Mouse (Mus musculus) kidney, postnatal 14 days (tissue): ENCODE data around the gene Sox2.

Source experiments
- DNase-seq: peaks from one replicate; pipeline ENCODE4 v3.0.0; 2022; ENCODE audit warnings: mixed read lengths

The Sox2 gene

DNA sequence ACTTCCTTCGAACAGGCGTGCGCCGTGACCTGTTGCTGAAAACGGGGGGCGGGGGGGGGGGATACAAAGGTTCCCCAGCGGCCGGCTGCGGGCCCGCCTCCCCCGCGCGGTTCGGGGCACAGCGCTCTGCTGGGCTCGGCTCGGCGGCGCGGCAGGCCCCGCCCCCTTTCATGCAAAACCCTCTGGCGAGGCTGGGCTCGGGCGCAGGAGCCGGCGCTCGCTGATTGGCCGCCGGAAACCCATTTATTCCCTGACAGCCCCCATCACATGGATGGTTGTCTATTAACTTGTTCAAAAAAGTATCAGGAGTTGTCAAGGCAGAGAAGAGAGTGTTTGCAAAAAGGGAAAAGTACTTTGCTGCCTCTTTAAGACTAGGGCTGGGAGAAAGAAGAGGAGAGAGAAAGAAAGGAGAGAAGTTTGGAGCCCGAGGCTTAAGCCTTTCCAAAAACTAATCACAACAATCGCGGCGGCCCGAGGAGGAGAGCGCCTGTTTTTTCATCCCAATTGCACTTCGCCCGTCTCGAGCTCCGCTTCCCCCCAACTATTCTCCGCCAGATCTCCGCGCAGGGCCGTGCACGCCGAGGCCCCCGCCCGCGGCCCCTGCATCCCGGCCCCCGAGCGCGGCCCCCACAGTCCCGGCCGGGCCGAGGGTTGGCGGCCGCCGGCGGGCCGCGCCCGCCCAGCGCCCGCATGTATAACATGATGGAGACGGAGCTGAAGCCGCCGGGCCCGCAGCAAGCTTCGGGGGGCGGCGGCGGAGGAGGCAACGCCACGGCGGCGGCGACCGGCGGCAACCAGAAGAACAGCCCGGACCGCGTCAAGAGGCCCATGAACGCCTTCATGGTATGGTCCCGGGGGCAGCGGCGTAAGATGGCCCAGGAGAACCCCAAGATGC, at the start of gene Sox2:
Sox2 (plus strand) TSS at position 680 of the 895 bp plus-strand sequence.
- DNase-seq = peak; percentile 81

DNA sequence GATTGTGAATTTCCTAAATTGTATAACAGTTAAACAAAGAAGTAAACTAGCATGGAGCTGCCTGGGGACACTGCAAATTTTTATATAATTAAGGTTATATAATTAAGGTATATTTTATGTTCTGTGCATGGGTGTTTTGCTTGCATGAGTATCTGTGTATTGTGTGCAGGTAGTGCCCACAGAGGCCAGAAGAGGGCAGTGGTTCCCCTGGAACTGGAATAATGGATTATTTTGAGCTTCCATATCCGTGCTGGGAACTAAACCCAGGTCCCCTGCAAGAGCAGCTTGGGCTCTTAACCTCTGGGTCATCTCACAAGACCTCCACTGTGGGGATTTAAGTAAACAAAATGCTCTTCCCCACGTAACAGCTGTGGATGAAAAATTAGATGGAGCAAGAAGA, 49.1 kb upstream of the Sox2 start:
- DNase-seq = no peak

- DNase-seq = no peak
Measured at GRCm38 (mm10) chr3:34614107-34614506, 36.1 kb upstream of the Sox2 start.

DNA sequence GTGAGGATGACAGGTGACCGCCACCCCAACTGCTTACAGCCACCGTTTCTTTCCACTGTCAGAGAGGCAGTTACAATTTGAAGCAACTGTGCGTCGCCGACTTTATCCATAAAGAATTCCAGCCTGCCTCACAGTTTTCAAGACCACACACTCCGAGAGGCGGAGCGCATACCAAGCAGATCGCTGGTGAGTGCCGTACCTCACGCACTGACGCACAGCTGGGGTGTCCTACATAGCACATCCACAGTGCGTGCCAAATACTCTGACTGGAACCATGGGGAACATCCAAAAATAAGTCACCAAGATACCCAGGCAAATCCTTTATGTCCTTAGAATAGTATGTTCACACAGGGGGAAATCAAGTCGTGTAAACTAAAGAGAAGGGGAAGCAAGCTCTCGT, 34.7 kb upstream of the Sox2 start:
- DNase-seq = no peak

DNA sequence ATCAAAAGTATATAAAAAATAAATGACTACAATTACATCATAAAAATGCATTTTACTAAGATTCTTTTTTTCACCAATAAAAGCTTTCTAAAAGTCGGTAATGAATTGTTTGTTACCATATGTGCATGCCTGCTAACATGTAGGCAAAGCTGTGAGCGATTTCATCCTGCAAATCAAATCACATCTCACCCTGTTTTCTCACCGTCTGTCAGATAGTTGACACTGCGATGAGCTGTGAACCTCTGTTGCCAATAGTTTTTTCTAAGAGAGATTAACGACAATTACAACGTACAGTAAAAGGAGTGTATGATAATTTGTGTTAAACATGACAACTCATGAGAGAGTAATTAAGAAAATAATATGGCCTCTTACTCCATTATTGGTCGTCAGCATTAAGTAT, 31.3 kb upstream of the Sox2 start:
- no peak for DNase-seq

- DNase-seq = no peak
Measured at GRCm38 (mm10) chr3:34620121-34620520, 30.1 kb upstream of the Sox2 start.

GRCm38 (mm10) chr3:34624721-34625270, 25.4 kb upstream of the Sox2 start:
- DNase-seq = no peak

DNA sequence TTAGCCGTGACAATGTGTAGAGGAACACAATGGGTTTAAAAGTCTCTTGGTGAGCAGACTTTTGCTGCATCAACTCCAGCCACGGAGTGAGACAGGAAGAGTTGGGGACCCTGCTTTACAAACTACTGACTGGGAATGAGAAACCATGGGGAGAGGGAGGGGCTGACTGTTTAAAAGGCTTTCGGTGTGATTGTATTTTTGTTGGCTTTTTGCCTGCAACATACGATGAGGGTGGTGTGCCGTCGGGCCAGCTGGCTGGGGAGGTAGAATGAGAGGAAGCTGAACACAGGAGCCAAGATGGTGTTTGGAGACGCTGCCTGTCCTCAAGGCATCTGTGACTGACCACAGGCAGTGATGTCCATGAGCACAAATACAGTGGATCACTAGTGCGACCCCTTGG, 23.7 kb upstream of the Sox2 start:
- DNase-seq = no peak

- no peak for DNase-seq
Measured at GRCm38 (mm10) chr3:34630031-34630430, 20.2 kb upstream of the Sox2 start.

- DNase-seq = no peak
Measured at GRCm38 (mm10) chr3:34630736-34631135, 19.5 kb upstream of the Sox2 start.

DNA sequence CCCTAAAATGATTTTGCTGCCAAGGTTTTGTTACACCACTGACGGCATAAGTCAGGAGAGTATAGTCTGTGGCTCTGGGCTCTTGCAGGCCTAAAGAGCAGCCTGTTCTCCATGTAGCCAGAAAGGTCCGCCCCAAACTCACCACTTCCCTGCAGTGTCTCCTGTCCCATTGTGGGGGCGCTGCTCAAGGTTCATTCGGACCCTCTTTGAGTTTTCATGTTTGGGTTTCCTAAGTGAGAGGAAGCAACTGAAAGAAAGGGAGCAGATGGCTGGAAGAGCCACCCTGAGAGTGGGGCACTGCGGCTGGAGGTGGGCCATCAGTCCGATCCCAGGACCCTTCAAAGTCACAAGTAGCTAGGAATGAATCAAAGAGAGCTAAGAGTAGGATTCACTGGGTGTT, 13.2 kb upstream of the Sox2 start:
- no peak for DNase-seq

DNA sequence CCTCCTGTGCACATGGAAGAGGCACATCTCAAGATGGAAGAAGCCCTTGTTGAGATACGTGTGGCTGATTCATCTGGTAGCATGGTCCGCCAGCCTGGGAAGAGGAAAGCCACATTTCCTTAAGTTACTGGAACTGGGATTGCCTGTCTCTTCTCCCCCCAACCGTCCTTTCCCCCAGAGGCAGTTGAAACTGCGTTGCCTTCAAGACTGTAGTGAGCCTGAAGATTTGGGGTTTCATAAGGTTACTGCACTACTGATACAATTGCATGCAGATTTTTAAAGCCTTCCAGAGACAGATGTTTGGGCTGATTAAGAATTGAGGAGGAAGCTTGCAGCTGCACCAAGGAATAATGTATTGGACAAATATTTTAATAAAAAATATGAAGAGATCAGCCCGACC, 12.7 kb upstream of the Sox2 start:
- DNase-seq = no peak

DNA sequence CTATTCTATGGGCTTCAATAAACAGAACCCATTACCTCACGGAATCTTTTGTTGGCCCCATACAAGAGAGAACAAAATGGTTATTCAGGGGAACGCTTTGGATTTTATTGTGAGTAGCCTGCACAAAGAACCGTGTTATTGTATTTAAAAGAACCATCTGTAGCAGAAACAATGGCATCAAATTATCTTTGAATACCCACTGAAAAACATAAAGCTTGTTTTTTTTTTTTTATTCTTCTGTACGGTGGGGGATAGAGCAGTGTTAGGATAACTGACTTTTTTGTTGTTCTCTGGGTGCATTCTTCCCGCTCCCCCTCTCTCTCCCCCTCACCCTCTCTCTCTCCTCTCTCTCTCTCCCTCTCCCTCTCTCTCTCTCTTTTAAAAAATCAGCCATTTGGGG, 12.3 kb upstream of the Sox2 start:
- no peak for DNase-seq

- DNase-seq = no peak
Measured at GRCm38 (mm10) chr3:34638344-34638743, 11.9 kb upstream of the Sox2 start.

- DNase-seq = no peak
Measured at GRCm38 (mm10) chr3:34639031-34639872, 11.0 kb upstream of the Sox2 start.

DNA sequence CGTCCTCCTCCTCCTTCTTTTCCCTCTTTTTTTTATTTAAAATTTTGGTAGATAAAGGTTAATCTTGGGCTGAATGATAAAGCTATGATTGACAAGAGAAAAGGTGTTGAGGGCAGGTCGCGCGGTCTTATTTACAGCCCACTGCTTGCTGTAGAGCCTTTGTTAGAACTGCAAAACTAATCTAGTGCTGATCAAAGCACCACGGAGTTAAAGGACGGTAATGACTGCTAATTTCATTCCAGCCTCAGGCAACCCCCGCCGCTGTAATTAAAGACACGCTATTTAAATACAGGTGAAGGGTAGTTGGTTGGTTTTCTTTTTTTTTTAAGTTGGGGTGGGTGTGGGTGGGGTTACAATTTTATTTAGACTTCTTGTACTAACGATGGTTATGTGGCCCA, 10.3 kb upstream of the Sox2 start:
- no peak for DNase-seq

- DNase-seq = no peak
Measured at GRCm38 (mm10) chr3:34640276-34640675, 9.9 kb upstream of the Sox2 start.

GRCm38 (mm10) chr3:34640690-34641600, 9.3 kb upstream of the Sox2 start:
- no peak for DNase-seq

GRCm38 (mm10) chr3:34641756-34642497, 8.3 kb upstream of the Sox2 start:
- no peak for DNase-seq

DNA sequence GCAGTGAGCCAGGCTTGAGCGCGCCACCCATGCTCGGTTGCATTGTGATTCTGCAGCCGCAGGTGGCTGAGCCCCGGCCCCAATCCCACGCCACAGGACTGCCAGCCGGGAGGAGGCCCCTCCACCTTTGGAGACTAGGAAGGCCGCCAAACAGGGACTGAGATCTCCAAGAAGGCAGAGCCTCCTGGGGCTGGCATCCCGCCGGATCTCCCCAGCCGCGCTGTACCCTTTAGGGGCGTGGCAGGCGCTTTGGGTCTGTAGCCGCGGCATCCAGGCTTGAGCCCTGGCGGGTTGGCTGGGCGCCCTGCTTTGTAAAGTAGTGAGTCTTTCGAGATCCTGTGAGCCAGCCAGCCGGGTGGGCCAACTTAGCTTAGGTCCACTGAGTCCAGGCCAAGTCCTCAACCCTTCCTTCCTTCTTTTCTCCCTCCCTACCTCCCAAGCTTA, 7.7 kb upstream of the Sox2 start:
- peak; percentile 41 for DNase-seq

- DNase-seq = no peak
Measured at GRCm38 (mm10) chr3:34643067-34643466, 7.1 kb upstream of the Sox2 start.
